Mouse (Mus musculus) heart, postnatal 0 days (tissue): Measurements from ENCODE around the gene Col5a1.

ENCODE experiments used
- CTCF ChIP-seq: IDR thresholded peaks from 2 replicates; pipeline ENCODE4 v1.5.1; 2016; ENCODE audit warnings: antibody characterized with exemption, control low read depth, low read depth
- EP300 ChIP-seq: IDR thresholded peaks from 2 replicates; pipeline ENCODE4 v1.6.1; 2016; ENCODE audit warnings: antibody characterized with exemption, low read depth

DNA sequence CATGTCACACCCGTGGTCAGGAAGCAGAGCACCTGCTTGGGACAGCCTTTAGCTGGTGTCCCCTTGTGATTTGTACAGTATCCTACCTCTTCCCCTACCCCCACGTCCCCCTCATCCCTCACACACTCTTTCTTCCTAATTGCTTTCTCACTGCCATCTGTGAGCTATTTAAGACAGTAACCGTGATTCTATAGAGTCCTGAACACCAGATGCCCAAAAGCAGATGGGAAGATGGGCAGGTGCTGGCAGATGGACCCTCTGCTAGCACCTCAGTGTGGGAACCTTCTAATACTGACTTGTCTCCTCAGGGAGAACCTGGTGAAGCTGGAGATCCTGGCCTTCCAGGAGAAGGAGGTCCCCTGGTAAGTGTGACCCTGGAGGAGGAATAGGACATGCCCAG, 126.1 kb downstream of the Col5a1 start:
- no peak for TF ChIP-seq CTCF
- TF ChIP-seq EP300, result no peak
